Mouse (Mus musculus) thymus, postnatal 10 days (tissue): ENCODE measurements around the gene 4930544D05Rik.
A peak's percentile ranks its signal among the peaks of the same experiment; 100 is the strongest.
"Not testable (repeated sequence)": the region's sequence is repeated elsewhere in the genome, so short reads cannot be mapped to it uniquely, and the experiment has no call there.

Source experiments
- DNase-seq, 2 experiments: peaks; one replicate each; pipeline ENCODE4 v3.0.0; 2021; ENCODE audit warnings: low spot score in 2 of 2

Gene 4930544D05Rik

DNA sequence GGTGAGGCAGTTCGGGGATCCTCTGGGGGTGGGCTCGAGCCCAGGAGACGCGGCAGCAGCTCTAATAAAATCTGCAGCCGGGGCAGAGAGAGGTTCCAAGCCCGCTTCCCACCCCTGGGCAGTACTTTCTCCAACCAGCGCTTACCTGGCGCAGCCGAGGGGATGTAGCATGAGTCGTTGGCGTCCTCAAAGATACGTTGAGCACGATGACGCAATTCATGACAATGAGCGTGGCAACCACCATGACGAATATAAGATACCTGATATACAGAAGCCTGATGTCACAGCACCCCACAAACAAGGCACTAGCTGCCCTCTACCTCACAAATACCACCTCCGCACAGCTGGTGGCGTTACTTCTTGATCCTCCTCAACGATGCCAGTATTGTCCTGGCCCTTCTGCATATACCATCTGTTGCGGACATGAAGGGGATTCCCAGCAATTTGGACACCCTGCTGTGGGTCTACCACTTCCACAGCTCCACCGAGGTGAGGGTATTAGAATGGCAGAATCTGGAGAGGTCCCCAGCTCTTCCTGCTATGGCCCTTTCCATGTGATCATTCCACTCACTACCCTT lies at the start of gene 4930544D05Rik:
TSS of gene 4930544D05Rik (plus strand) at position 333 of the 578 bp plus-strand sequence.
- DNase-seq, result no peak

DNA sequence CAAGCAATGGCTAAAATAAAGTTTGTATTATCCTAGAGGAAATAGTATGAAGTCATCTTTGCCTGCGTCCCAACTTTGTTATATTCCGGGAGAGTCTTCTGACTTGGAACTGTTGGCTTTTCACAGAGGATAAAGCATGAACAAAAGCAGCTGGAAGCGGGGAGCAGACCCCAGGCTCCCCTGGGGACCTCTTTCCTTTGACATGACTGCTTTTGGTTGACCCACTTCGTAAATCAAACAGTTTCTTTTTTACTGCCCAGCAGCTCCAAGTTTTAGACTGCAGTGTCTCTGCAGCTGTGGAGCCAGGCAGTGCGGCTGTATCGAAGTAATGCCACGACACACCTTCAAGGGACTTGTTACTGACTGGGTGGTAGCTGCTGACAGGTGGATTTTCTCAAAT lies 49.1 kb upstream of the 4930544D05Rik start:
- DNase-seq, result no peak

GRCm38 (mm10) chr11:70570614-70571013 lies 45.0 kb upstream of the 4930544D05Rik start:
- not testable (repeated sequence) for DNase-seq

GRCm38 (mm10) chr11:70571641-70572040 lies 44.0 kb upstream of the 4930544D05Rik start:
- DNase-seq, result no peak

DNA sequence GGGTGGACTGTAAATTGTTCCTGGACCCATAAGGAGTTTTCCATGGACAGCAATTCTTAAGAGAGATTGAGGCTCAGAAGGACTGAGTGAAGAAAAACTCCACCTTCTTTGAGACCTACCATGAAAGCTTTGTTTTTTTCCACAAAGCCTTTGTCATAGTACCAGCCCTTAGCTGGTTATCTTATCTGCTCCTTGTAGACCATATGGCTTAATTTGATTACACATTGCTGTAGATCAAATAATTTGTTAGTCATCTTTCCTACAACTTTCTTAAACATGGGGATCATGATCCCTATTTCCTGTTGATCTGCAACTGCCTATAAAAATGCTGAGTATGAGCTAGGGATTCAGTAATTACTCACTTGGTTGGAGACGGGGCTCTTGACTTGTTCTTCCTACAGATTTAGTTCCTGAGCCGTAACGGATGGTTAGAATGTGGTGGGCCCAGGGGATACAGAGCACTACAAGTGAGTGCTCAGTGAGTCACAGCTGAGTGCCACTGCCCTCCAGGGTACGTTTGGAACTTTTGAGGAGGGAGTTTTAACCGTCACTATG lies 43.2 kb upstream of the 4930544D05Rik start:
- DNase-seq, result no peak

- no peak for DNase-seq
Observed at GRCm38 (mm10) chr11:70573872-70574271, 41.8 kb upstream of the 4930544D05Rik start.

DNA sequence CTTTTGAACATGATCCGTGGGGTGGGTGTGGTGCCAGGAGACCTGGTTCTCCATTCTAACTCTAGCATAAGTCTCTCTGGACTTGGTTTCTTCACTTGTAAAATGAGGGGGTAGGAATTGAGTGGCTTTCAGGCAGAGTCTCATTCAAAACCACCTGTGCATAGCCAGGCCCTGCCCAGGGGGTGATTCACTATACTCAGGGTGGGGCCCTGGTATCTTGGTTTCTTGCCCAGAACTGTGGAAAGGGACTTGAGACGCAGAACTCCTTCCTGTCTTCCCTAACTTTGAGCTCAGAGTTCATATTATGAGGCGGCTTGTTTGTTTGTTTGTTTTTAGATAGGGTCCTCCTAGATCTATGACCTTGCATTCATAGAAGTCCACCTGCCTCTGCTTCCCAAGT lies 38.4 kb upstream of the 4930544D05Rik start:
- DNase-seq, result no peak

DNA sequence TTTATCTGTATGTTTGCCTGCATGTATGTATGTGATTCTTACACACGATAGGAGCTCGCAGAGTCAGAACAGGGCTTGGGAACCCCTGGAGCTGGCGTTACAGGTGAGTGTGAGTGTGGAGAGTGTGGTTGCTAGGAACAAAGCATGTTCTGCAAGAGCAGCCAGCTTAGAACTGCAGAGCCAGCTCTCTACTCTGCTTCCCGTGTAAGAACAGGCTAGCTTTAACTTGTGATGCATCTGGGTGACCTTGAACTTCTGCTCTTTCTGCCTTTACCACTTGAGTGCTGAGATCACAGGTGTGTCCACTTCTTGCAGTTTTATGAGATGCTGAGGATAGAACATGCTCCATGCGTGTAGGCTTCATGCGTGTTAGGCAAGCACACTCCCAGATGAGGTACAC lies 36.7 kb upstream of the 4930544D05Rik start:
- DNase-seq, result no peak

- DNase-seq, result peak in 1 of 2 experiments; percentile 15
Observed at GRCm38 (mm10) chr11:70579710-70580357, 35.8 kb upstream of the 4930544D05Rik start.

DNA sequence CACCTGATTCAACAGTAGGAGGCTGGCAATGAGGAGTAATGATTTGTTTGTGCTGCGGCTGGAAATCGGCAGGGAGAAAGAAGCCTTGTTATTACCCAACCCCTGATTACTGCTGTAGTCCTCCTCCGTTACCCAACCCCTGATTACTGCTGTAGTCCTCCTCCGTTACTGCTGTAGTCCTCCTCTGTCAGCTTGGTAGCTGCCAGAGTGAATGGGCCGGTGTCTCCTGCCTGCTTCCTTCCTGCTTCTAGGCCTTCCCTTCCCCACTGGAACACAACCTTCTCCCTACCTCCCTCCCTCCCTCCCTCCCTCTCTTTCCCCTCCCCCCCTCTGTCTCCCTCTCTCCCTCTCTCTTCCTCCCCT lies 35.3 kb upstream of the 4930544D05Rik start:
- DNase-seq, result no peak

GRCm38 (mm10) chr11:70580921-70581320 lies 34.7 kb upstream of the 4930544D05Rik start:
- no peak for DNase-seq

- no peak for DNase-seq
Observed at GRCm38 (mm10) chr11:70582196-70582595, 33.5 kb upstream of the 4930544D05Rik start.

DNA sequence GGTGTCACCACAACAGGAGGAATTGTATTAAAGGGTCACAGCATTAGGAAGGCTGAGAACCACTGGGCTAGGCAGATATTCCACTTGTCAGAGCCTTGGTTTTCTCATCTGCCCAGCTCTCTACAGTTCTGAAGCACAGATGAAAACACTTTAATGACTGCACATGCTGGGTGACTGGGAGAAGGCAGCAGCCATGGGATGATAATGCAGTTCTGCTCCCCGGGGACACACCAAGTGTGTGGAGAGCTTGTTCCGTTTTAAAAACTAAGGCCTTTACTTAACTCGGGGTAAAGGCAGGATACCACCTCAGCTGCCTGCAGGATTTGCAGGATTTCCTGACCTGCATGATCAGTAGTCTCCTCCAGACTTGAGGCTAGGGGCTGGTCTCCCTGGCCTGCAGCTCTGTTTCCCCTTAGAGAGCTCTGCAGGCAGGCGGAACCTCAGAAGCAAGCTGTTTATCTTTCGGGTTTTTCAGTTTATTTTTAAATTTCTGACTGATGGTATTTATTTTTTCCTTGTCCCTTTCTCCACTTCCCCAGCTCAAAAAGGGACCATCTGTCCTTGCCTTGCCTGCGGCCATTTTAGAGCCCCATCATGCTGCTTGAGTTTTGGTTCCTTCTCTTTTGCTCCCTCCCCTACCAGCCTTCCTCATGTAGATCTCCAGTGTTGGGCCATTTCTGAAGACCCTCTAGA lies 32.5 kb upstream of the 4930544D05Rik start:
- DNase-seq, result no peak

DNA sequence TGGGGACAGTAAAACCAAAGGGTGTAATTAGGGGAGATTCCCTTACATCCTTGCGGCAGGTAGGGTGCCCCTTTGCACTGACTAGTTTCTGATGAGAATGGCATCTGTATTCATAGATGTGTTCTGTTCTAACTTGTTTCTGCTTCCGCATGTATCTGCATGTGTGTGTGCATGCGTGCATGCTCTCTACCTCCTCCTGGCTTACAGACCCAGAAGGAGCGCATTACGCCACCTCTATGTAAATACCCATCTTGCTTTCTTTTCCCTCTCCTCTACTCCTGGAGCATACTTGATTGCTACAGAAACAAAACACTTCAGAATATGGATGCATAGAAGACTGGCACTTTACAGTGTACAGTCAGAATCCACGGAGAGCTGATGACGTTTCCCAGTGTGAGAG lies 31.9 kb upstream of the 4930544D05Rik start:
- DNase-seq, result no peak

DNA sequence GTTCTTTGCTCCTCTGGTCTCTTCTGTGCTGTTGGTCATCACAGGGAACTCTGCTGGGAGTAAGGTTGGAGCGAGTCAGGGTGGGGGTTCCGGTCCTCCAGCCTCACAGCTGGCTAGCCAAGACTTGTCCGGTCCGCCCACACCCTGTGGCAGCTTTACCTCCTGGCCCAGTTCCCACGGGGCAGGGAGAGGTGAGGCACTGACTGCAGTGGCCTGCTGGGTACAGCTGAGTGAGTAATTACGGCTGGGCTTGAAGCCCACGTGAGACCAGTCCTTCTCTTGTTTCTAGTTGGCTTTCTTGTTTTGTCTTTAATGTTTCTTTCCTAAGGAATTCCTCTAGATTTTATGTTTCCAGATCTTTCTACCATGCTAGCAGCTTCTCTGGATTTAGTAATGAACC lies 30.2 kb upstream of the 4930544D05Rik start:
- DNase-seq, result no peak

GRCm38 (mm10) chr11:70586261-70586660 lies 29.4 kb upstream of the 4930544D05Rik start:
- DNase-seq, result no peak

- no peak for DNase-seq
Observed at GRCm38 (mm10) chr11:70586954-70587353, 28.7 kb upstream of the 4930544D05Rik start.

GRCm38 (mm10) chr11:70591733-70592132 lies 23.9 kb upstream of the 4930544D05Rik start:
- DNase-seq, result no peak

- DNase-seq, result no peak
Observed at GRCm38 (mm10) chr11:70594253-70594989, 21.2 kb upstream of the 4930544D05Rik start.

DNA sequence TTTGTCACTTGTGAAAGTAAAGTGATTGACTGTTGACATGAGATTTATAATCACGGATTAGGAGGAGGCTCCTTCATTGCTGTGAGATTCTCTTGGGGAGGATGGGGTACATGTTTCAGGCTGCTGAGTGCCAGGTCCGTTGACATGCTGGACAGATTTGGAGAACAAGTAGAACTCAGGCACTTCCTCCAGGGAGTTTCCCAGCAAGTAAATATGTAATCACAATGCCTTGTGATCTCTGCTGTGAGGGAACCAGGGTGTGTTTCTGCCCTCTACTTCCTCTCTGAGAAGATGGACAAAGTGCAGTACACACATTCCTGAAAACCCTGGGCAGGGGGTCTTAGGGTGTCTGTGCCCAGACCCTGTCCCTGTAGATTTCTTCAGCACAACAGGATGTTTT lies 20.0 kb upstream of the 4930544D05Rik start:
- DNase-seq, result no peak

DNA sequence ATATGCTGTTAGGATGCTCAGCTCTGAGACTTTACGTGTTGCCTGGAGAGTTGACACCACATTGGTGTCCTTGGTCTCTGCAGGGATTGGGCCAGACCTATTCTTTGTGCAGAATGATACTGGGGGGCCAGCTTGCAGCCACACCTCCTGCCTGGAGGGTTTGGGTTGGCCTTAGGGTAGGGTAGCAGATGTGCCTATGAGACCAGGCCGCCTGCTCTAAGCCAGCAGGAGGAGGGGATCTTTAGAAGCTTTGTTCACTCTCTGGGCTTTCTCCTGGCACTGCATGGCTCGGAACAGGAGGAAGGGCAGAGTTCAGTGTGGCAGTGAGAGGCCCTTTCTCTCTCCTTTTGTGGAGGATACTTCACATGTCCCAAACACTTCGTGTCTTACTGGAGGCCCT lies 19.6 kb upstream of the 4930544D05Rik start:
- DNase-seq, result no peak

- no peak for DNase-seq
Observed at GRCm38 (mm10) chr11:70597301-70597700, 18.3 kb upstream of the 4930544D05Rik start.
